Mouse (Mus musculus): ENCODE measurements around the gene Hivep1.
A peak's percentile ranks its signal among the peaks of the same experiment; 100 is the strongest.

Hivep1 gene

GRCm38 (mm10) chr13:42174827-42175420 lies 123.1 kb downstream of the Hivep1 start:
- H3K9me3 ChIP-seq (ENCODE audit: low read length), result no peaks in the 10 kb centered on the region
- H3K4me3 ChIP-seq (replicated peaks; ENCODE audit: low read length), result no peak overlapping the region
- no peaks in the 10 kb centered on the region for H3K4me1 ChIP-seq (replicated peaks; ENCODE audit: low read depth, low read length)
- no peaks in the 10 kb centered on the region for H3K27me3 ChIP-seq (ENCODE audit: insufficient read depth, low read length)
- TF ChIP-seq CTCF (conservative IDR thresholded peaks at IDR 0.05; ENCODE audit: low read length) (peak; percentile 32; the same call in 1 of the 2 replicates), POU5F1 (IDR thresholded peaks at IDR 0.05; ENCODE audit: borderline replicate concordance, low read length) (no peak), NANOG (IDR thresholded peaks at IDR 0.05; ENCODE audit: borderline replicate concordance, low read length) (no peak)
- H3K36me3 ChIP-seq (ENCODE audit: insufficient read depth, low read length), result peaks cover 13% of the 10 kb centered on the region; the same call in 1 of the 2 replicates

GRCm38 (mm10) chr13:42182635-42183034 lies 130.8 kb downstream of the Hivep1 start:
- Histone ChIP-seq H3K4me1 (replicated peaks; ENCODE audit: low read depth, low read length) (no peaks in the 10 kb centered on the region; the same call in none of the 2 replicates), H3K36me3 (ENCODE audit: insufficient read depth, low read length) (peaks cover 4% of the 10 kb centered on the region; the same call in 1 of the 2 replicates), H3K9me3 (ENCODE audit: low read length) (no peaks in the 10 kb centered on the region), H3K27me3 (ENCODE audit: insufficient read depth, low read length) (no peaks in the 10 kb centered on the region), H3K4me3 (replicated peaks; ENCODE audit: low read length) (no peak overlapping the region)
- TF ChIP-seq POU5F1 (IDR thresholded peaks at IDR 0.05; ENCODE audit: borderline replicate concordance, low read length), result no peak
- no peak for TF ChIP-seq NANOG (IDR thresholded peaks at IDR 0.05; ENCODE audit: borderline replicate concordance, low read length)
- TF ChIP-seq CTCF (conservative IDR thresholded peaks at IDR 0.05; ENCODE audit: low read length), result no peak

GRCm38 (mm10) chr13:42184131-42184530 lies 132.3 kb downstream of the Hivep1 start:
- Histone ChIP-seq H3K27me3 (ENCODE audit: insufficient read depth, low read length) (no peaks in the 10 kb centered on the region), H3K4me3 (replicated peaks; ENCODE audit: low read length) (peak overlapping the region; percentile 79), H3K9me3 (ENCODE audit: low read length) (no peaks in the 10 kb centered on the region), H3K4me1 (replicated peaks; ENCODE audit: low read depth, low read length) (no peaks in the 10 kb centered on the region; the same call in none of the 2 replicates), H3K36me3 (ENCODE audit: insufficient read depth, low read length) (peaks cover 4% of the 10 kb centered on the region; the same call in 1 of the 2 replicates)
- no peak for TF ChIP-seq POU5F1 (IDR thresholded peaks at IDR 0.05; ENCODE audit: borderline replicate concordance, low read length)
- TF ChIP-seq CTCF (conservative IDR thresholded peaks at IDR 0.05; ENCODE audit: low read length), result no peak
- no peak for TF ChIP-seq NANOG (IDR thresholded peaks at IDR 0.05; ENCODE audit: borderline replicate concordance, low read length)

- Histone ChIP-seq H3K4me1 (replicated peaks; ENCODE audit: low read depth, low read length) (no peaks in the 10 kb centered on the region), H3K36me3 (ENCODE audit: insufficient read depth, low read length) (no peaks in the 10 kb centered on the region), H3K4me3 (replicated peaks; ENCODE audit: low read length) (no peak overlapping the region), H3K27me3 (ENCODE audit: insufficient read depth, low read length) (no peaks in the 10 kb centered on the region), H3K9me3 (ENCODE audit: low read length) (no peaks in the 10 kb centered on the region)
- TF ChIP-seq POU5F1 (IDR thresholded peaks at IDR 0.05; ENCODE audit: borderline replicate concordance, low read length) (no peak), CTCF (conservative IDR thresholded peaks at IDR 0.05; ENCODE audit: low read length) (no peak), NANOG (IDR thresholded peaks at IDR 0.05; ENCODE audit: borderline replicate concordance, low read length) (no peak)
Observed at GRCm38 (mm10) chr13:42193016-42193415, 141.2 kb downstream of the Hivep1 start.

- H3K4me3 ChIP-seq (replicated peaks; ENCODE audit: low read length), result no peak overlapping the region
- no peaks in the 10 kb centered on the region for H3K27me3 ChIP-seq (ENCODE audit: insufficient read depth, low read length)
- H3K9me3 ChIP-seq (ENCODE audit: low read length), result peaks cover 14% of the 10 kb centered on the region
- no peak for TF ChIP-seq POU5F1 (IDR thresholded peaks at IDR 0.05; ENCODE audit: borderline replicate concordance, low read length)
- no peak for TF ChIP-seq CTCF (conservative IDR thresholded peaks at IDR 0.05; ENCODE audit: low read length)
- no peaks in the 10 kb centered on the region for H3K36me3 ChIP-seq (ENCODE audit: insufficient read depth, low read length)
- no peaks in the 10 kb centered on the region for H3K4me1 ChIP-seq (replicated peaks; ENCODE audit: low read depth, low read length)
Observed at GRCm38 (mm10) chr13:42195671-42196070, 143.8 kb downstream of the Hivep1 start.

DNA sequence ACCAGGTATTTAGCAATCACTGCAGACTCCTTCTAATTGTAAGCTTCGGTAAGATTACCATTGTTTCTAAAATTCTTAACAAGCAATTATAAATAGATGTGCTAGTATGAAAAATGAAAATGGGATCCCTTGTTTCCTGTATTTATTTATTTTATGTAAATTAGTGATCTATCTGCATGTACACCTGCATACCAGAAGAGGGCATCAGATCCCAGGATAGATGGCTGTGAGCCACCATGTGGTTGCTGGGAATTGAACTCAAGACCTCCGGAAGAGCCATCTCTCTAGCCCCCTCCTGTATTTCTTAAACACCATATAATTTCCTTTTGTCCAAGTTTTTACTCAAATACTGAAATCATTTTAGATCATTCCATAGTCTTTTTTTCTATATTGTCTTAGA lies 145.8 kb downstream of the Hivep1 start:
- no peaks in the 10 kb centered on the region for H3K36me3 ChIP-seq (ENCODE audit: insufficient read depth, low read length)

DNA sequence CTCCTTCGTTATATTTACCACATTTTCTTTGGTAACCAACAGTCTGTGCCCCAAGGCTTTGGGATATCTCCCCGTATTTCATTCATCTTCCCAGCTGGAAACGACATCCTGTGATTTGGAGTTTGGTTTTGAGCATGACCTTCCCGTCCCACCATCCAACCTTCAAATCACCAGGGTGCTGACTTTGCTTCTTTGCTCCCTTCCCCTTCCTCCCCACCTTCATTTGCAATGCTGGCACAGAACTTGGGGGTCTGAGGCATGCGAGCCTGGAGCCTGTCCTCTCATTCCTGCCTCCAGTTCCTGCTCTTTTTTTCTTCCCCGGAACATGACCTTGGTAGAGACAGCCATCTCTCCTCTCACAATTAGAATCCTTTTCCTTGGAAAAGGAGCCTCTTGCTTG lies 161.7 kb downstream of the Hivep1 start:
- no peak overlapping the region for H3K4me3 ChIP-seq (replicated peaks; ENCODE audit: low read length)
- no peaks in the 10 kb centered on the region for H3K9me3 ChIP-seq (ENCODE audit: low read length)

More for the DNA sequence above, 145.8 kb downstream of the Hivep1 start:
- no peak overlapping the region for H3K4me3 ChIP-seq (replicated peaks; ENCODE audit: low read length)
- H3K27me3 ChIP-seq (ENCODE audit: insufficient read depth, low read length), result no peaks in the 10 kb centered on the region
- H3K9me3 ChIP-seq (ENCODE audit: low read length), result peaks cover 14% of the 10 kb centered on the region
- TF ChIP-seq CTCF (conservative IDR thresholded peaks at IDR 0.05; ENCODE audit: low read length), result no peak
- no peak for TF ChIP-seq POU5F1 (IDR thresholded peaks at IDR 0.05; ENCODE audit: borderline replicate concordance, low read length)
- no peak for TF ChIP-seq NANOG (IDR thresholded peaks at IDR 0.05; ENCODE audit: borderline replicate concordance, low read length)
- no peaks in the 10 kb centered on the region for H3K4me1 ChIP-seq (replicated peaks; ENCODE audit: low read depth, low read length)

DNA sequence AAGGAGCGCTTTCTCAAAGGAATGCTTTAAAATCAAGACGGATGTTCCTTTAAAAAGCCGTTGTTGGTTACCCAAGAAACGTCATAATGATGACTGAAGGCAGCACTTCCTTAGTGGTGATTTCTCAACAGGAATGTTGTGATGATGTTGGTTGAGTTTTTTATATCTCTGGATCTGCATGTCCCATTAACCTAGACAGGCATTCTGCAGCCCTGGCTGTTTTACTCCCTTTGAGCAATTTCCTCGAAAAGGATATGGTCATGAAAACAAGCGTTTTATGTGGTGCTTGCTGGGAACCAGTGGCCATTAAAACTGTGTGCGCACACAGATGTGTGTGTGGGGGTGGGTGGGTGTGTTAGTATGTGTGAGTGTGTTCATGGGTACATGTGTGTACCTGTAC lies 170.6 kb downstream of the Hivep1 start:
- TF ChIP-seq CTCF (conservative IDR thresholded peaks at IDR 0.05; ENCODE audit: low read length) (no peak), NANOG (IDR thresholded peaks at IDR 0.05; ENCODE audit: borderline replicate concordance, low read length) (no peak), POU5F1 (IDR thresholded peaks at IDR 0.05; ENCODE audit: borderline replicate concordance, low read length) (no peak)
- H3K4me1 ChIP-seq (replicated peaks; ENCODE audit: low read depth, low read length), result no peaks in the 10 kb centered on the region
- H3K9me3 ChIP-seq (ENCODE audit: low read length), result no peaks in the 10 kb centered on the region

More for the DNA sequence above, 161.7 kb downstream of the Hivep1 start:
- Histone ChIP-seq H3K27me3 (ENCODE audit: insufficient read depth, low read length) (no peaks in the 10 kb centered on the region), H3K4me1 (replicated peaks; ENCODE audit: low read depth, low read length) (peaks cover 26% of the 10 kb centered on the region), H3K36me3 (ENCODE audit: insufficient read depth, low read length) (no peaks in the 10 kb centered on the region)
- TF ChIP-seq POU5F1 (IDR thresholded peaks at IDR 0.05; ENCODE audit: borderline replicate concordance, low read length) (no peak), CTCF (conservative IDR thresholded peaks at IDR 0.05; ENCODE audit: low read length) (no peak), NANOG (IDR thresholded peaks at IDR 0.05; ENCODE audit: borderline replicate concordance, low read length) (no peak)

DNA sequence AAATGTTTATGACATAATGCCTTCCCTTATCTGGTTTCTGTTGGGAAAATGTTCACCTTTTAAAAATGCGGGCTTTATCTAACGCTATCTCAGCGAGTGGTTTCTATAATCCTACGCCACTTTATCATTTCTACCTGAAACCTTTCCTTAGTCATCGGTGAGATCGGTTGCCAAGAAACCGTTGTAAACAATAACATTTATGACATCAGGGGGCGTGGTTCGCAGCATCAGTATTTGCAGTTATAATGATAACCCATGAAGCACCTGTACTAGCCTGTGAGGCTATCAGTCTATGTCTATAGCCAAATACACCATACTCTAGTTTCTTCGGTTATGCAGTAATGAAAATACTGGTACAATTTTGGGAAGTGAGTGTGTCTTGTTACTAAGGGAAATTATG lies 177.0 kb downstream of the Hivep1 start:
- TF ChIP-seq POU5F1 (IDR thresholded peaks at IDR 0.05; ENCODE audit: borderline replicate concordance, low read length) (no peak), CTCF (conservative IDR thresholded peaks at IDR 0.05; ENCODE audit: low read length) (no peak), NANOG (IDR thresholded peaks at IDR 0.05; ENCODE audit: borderline replicate concordance, low read length) (no peak)
- Histone ChIP-seq H3K4me1 (replicated peaks; ENCODE audit: low read depth, low read length) (no peaks in the 10 kb centered on the region), H3K4me3 (replicated peaks; ENCODE audit: low read length) (no peak overlapping the region), H3K36me3 (ENCODE audit: insufficient read depth, low read length) (no peaks in the 10 kb centered on the region), H3K9me3 (ENCODE audit: low read length) (no peaks in the 10 kb centered on the region), H3K27me3 (ENCODE audit: insufficient read depth, low read length) (no peaks in the 10 kb centered on the region)

More for the DNA sequence above, 170.6 kb downstream of the Hivep1 start:
- Histone ChIP-seq H3K27me3 (ENCODE audit: insufficient read depth, low read length) (no peaks in the 10 kb centered on the region), H3K4me3 (replicated peaks; ENCODE audit: low read length) (no peak overlapping the region), H3K36me3 (ENCODE audit: insufficient read depth, low read length) (no peaks in the 10 kb centered on the region)

All from E14TG2a.4 (cell line).